Mouse (Mus musculus): Measurements from ENCODE around the gene Hap1. TPM values are rescaled to one million over a fixed set of nuclear protein-coding genes. Genes with fewer than 3 reads are reported as not detected.
"Not testable (repeated sequence)": the region's sequence is repeated elsewhere in the genome, so short reads cannot be mapped to it uniquely, and the experiment has no call there.

Gene Hap1
- total and polyA plus RNA-seq, 2 experiments from 2014 or later, result 2.0 to 3.5 TPM

DNA sequence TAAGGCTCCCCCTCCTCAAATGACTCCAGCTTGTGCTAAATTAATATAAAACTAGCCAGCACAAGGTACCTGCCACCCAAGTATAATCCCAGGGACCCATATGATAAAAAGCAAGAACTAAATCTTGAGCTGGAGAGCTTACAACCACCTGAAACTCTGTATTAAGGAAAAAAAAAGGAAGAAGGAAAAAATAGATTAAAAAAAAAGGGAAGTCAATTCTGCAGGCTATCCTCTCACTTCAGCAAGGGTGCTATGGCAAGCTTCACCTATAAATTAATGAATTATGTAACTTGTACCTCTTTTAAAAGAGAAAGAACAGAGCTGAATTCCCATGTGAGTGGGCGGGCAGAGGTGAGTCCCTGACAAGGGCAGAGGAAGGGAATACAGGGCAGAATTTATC lies 44.3 kb downstream of the Hap1 start:
- TF ChIP-seq EP300 (IDR thresholded peaks at IDR 0.05; ENCODE audit: low read depth) (no peak), CTCF (IDR thresholded peaks at IDR 0.05; ENCODE audit: low read depth) (no peak)
- Histone ChIP-seq H3K4me3 (ENCODE audit: low read depth, low read length) (no peak overlapping the region), H3K27ac (ENCODE audit: low read depth) (peak overlapping the region; percentile 71), H3K4me2 (ENCODE audit: low read depth, low read length) (no peak overlapping the region), H3K4me1 (ENCODE audit: control insufficient read depth, insufficient read depth) (peaks cover 6% of the 10 kb centered on the region; the same call in 1 of the 2 replicates), H3K9ac (replicated peaks; ENCODE audit: low read depth, low read length) (no peak overlapping the region), H3K9me3 (replicated peaks; ENCODE audit: control insufficient read depth, low read length) (no peaks in the 10 kb centered on the region), H3K27me3 (ENCODE audit: control insufficient read depth, insufficient read depth, low read length) (no peaks in the 10 kb centered on the region), H3K36me3 (replicated peaks; ENCODE audit: control insufficient read depth, insufficient read depth, low read length) (no peaks in the 10 kb centered on the region)
- ATAC-seq (ENCODE audit: insufficient read depth, low read depth), result no peak
- WGBS, result 18% methylated on average over 1 of the region's 1 CpGs
- DNase-seq (ENCODE audit: low spot score), result no peak

DNA sequence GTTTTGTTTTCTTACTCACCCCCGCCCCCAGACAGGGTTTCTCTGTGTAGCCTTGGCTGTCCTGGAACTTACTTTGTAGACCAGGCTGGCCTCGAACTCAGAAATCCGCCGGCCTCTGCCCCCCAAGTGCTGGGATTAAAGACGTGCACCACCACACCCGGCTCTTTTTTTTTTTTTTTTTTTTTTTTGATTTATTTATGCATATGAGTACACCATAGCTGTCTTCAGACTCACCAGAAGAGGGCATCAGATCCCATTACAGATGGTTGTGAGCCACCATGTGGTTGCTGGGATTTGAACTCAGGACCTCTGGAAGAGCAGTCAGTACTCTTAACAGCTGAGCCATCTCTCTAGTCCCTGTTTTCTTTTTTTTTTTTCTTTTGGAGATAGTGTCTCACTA lies 47.3 kb downstream of the Hap1 start:
- not testable (repeated sequence) for H3K4me3 ChIP-seq (ENCODE audit: low read depth, low read length); H3K36me3 ChIP-seq (replicated peaks; ENCODE audit: control insufficient read depth, insufficient read depth, low read length); H3K9ac ChIP-seq (replicated peaks; ENCODE audit: low read depth, low read length); ATAC-seq (ENCODE audit: insufficient read depth, low read depth); H3K4me1 ChIP-seq (ENCODE audit: control insufficient read depth, insufficient read depth); H3K27me3 ChIP-seq (ENCODE audit: control insufficient read depth, insufficient read depth, low read length); H3K9me3 ChIP-seq (replicated peaks; ENCODE audit: control insufficient read depth, low read length); H3K27ac ChIP-seq (ENCODE audit: low read depth); DNase-seq (ENCODE audit: low spot score); H3K4me2 ChIP-seq (ENCODE audit: low read depth, low read length)
- WGBS, result 84% methylated on average over 6 of the region's 6 CpGs

DNA sequence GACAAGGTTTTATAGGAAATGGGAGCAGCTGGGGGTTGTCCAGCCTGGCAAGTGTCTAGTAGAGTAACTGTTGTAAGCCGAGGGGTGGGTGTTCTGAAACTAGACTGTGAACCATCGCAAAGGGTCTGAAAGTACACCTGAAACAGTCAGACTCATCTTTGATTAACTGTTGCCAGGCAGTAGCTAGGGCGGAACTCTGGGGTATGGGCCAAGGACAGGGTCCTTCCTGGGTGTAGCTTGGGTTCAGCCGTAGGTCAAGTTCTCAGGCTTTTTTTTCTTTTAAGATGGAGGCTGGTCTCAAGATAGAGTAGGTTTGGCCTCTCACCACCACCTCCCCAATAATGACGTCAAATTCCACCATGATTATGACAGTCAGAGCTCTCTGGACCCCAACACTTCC lies 48.0 kb downstream of the Hap1 start:
- Histone ChIP-seq H3K27me3 (ENCODE audit: control insufficient read depth, insufficient read depth, low read length) (no peaks in the 10 kb centered on the region), H3K4me2 (ENCODE audit: low read depth, low read length) (no peak overlapping the region), H3K27ac (ENCODE audit: low read depth) (no peak overlapping the region), H3K9me3 (replicated peaks; ENCODE audit: control insufficient read depth, low read length) (no peaks in the 10 kb centered on the region), H3K4me3 (ENCODE audit: low read depth, low read length) (no peak overlapping the region), H3K9ac (replicated peaks; ENCODE audit: low read depth, low read length) (no peak overlapping the region), H3K4me1 (ENCODE audit: control insufficient read depth, insufficient read depth) (peaks cover 6% of the 10 kb centered on the region; the same call in 1 of the 2 replicates), H3K36me3 (replicated peaks; ENCODE audit: control insufficient read depth, insufficient read depth, low read length) (no peaks in the 10 kb centered on the region)
- no peak for TF ChIP-seq CTCF (IDR thresholded peaks at IDR 0.05; ENCODE audit: low read depth)
- no peak for TF ChIP-seq EP300 (IDR thresholded peaks at IDR 0.05; ENCODE audit: low read depth)
- 78% methylated on average over 5 of the region's 5 CpGs for WGBS
- DNase-seq (ENCODE audit: low spot score), result no peak
- ATAC-seq (ENCODE audit: insufficient read depth, low read depth), result no peak

DNA sequence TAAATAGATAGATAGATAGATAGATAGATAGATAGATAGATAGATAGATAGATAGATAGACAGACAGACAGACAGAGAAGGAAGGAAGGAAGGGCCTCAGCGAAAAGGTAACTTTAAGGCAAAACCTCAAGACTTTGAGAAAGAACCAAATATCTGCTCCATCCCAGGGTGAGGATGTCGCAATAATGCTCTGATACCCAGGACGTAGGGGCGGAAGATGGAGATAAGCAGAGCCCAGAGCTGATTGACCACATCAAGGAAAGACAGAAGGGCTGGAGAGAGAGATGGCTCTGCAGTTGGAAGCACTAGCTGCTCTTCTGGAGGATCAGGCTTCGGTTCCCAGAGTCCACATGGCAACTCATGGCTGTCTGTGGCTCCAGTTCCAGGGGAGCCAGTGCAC lies 54.6 kb downstream of the Hap1 start:
- no peak overlapping the region for H3K4me2 ChIP-seq (ENCODE audit: low read depth, low read length)
- TF ChIP-seq EP300 (IDR thresholded peaks at IDR 0.05; ENCODE audit: low read depth) (no peak), CTCF (IDR thresholded peaks at IDR 0.05; ENCODE audit: low read depth) (no peak)
- H3K27me3 ChIP-seq (ENCODE audit: control insufficient read depth, insufficient read depth, low read length), result 0 out of 2 replicates have a peak, but pooled peaks cover 8% of the 10 kb centered on the region
- no peak overlapping the region for H3K27ac ChIP-seq (ENCODE audit: low read depth)
- DNase-seq (ENCODE audit: low spot score) (no peak), ATAC-seq (ENCODE audit: insufficient read depth, low read depth) (no peak)
- H3K36me3 ChIP-seq (replicated peaks; ENCODE audit: control insufficient read depth, insufficient read depth, low read length), result no peaks in the 10 kb centered on the region
- no peaks in the 10 kb centered on the region for H3K9me3 ChIP-seq (replicated peaks; ENCODE audit: control insufficient read depth, low read length)
- H3K4me1 ChIP-seq (ENCODE audit: control insufficient read depth, insufficient read depth), result 0 out of 2 replicates have a peak, but pooled peaks cover 4% of the 10 kb centered on the region
- no peak overlapping the region for H3K4me3 ChIP-seq (ENCODE audit: low read depth, low read length)
- 68% methylated on average over 5 of the region's 5 CpGs for WGBS
- no peak overlapping the region for H3K9ac ChIP-seq (replicated peaks; ENCODE audit: low read depth, low read length)

GRCm38 (mm10) chr11:100300293-100300692 lies 55.6 kb downstream of the Hap1 start:
- H3K27me3 ChIP-seq (ENCODE audit: control insufficient read depth, insufficient read depth, low read length), result 0 out of 2 replicates have a peak, but pooled peaks cover 8% of the 10 kb centered on the region
- H3K9me3 ChIP-seq (replicated peaks; ENCODE audit: control insufficient read depth, low read length), result no peaks in the 10 kb centered on the region
- no peak for ATAC-seq (ENCODE audit: insufficient read depth, low read depth)
- H3K27ac ChIP-seq (ENCODE audit: low read depth), result no peak overlapping the region
- WGBS, result 7% methylated on average over 5 of the region's 5 CpGs
- DNase-seq (ENCODE audit: low spot score), result no peak
- TF ChIP-seq CTCF (IDR thresholded peaks at IDR 0.05; ENCODE audit: low read depth) (peak; percentile 90), EP300 (IDR thresholded peaks at IDR 0.05; ENCODE audit: low read depth) (no peak)
- H3K9ac ChIP-seq (replicated peaks; ENCODE audit: low read depth, low read length), result no peak overlapping the region
- H3K4me2 ChIP-seq (ENCODE audit: low read depth, low read length), result no peak overlapping the region
- H3K36me3 ChIP-seq (replicated peaks; ENCODE audit: control insufficient read depth, insufficient read depth, low read length), result no peaks in the 10 kb centered on the region
- no peak overlapping the region for H3K4me3 ChIP-seq (ENCODE audit: low read depth, low read length)
- 0 out of 2 replicates have a peak, but pooled peaks cover 4% of the 10 kb centered on the region for H3K4me1 ChIP-seq (ENCODE audit: control insufficient read depth, insufficient read depth)

All from heart, postnatal 0 days (tissue).